Mouse (Mus musculus) stomach, postnatal 0 days (tissue): ENCODE measurements at regions not wholly inside any gene's neighbourhood (a gene's known extent, or its start where the extent isn't known, plus 50 kb on each side); places are given as distances from the start of the nearest gene placed in this dataset.

Experiments
- CTCF ChIP-seq: IDR thresholded peaks from 2 replicates; pipeline ENCODE4 v1.5.1; 2016; ENCODE audit warnings: antibody characterized with exemption, low read depth, mild to moderate bottlenecking, moderate library complexity
- EP300 ChIP-seq: optimal IDR thresholded peaks from 2 replicates; pipeline ENCODE3; 2016; ENCODE audit warnings: antibody characterized with exemption

- TF ChIP-seq CTCF (no peak), EP300 (no peak)
Measured at GRCm38 (mm10) chr1:118776594-118777441, 149.1 kb downstream of the Tfcp2l1 start.
